Mouse (Mus musculus) limb, embryonic 13.5 days (tissue): ENCODE measurements around the gene Ctsm. TPM values are rescaled to one million over a fixed set of nuclear protein-coding genes. Genes with fewer than 3 reads are reported as not detected.
"Not testable (repeated sequence)": the region's sequence is repeated elsewhere in the genome, so short reads cannot be mapped to it uniquely, and the experiment has no call there.

Experiments used
- ATAC-seq: fragments of 200-750 bp; cut with Nextera tagmentation; 2 replicates; pipeline ENCODE4 v1.8.0; 2017; ENCODE audit warnings: low read depth, moderate number of reproducible peaks, moderate TSS enrichment; ENCODE audit not compliant: low FRiP score
- H3K27ac ChIP-seq: fragments of 300-500 bp; sonication (generic); 2 replicates; pipeline ENCODE4 v1.5.1; 2015; ENCODE audit warnings: inconsistent platforms, mild to moderate bottlenecking, moderate library complexity
- H3K27me3 ChIP-seq: fragments of 300-500 bp; sonication (generic); 2 replicates; pipeline ENCODE4 v1.6.1; 2015; ENCODE audit warnings: mild to moderate bottlenecking, inconsistent platforms
- H3K36me3 ChIP-seq: fragments of 300-500 bp; sonication (generic); 2 replicates; pipeline ENCODE4 v1.6.1; 2015; ENCODE audit warnings: inconsistent platforms, mild to moderate bottlenecking, moderate library complexity
- H3K4me1 ChIP-seq: fragments of 300-500 bp; sonication (generic); 2 replicates; pipeline ENCODE4 v1.6.1; 2015; ENCODE audit warnings: inconsistent platforms
- H3K4me2 ChIP-seq: fragments of 300-500 bp; sonication (generic); replicated peaks from 2 replicates; pipeline ENCODE4 v1.6.1; 2015; ENCODE audit warnings: inconsistent platforms, mild to moderate bottlenecking, moderate library complexity
- H3K4me3 ChIP-seq: fragments of 300-500 bp; sonication (generic); 2 replicates; pipeline ENCODE4 v1.5.1; 2015; ENCODE audit warnings: moderate library complexity, mild to moderate bottlenecking, inconsistent platforms
- H3K9ac ChIP-seq: fragments of 300-500 bp; sonication (generic); 2 replicates; pipeline ENCODE4 v1.6.1; 2015; ENCODE audit warnings: mild to moderate bottlenecking, inconsistent platforms
- H3K9me3 ChIP-seq: fragments of 300-500 bp; sonication (generic); 2 replicates; pipeline ENCODE4 v1.6.1; 2016; ENCODE audit warnings: inconsistent platforms
- WGBS: fragments of 180-500 bp; shearing (Covaris S2); methylation state at CpG from one replicate; pipeline ENCODE4 v1.1.7; 2015; 5-methylcytosine and 5-hydroxymethylcytosine counted together
- polyA plus RNA-seq: library from polyadenylated mRNA; unstranded; fragments of >200 nt; fragmentation: Nextera tagmentation; extraction: Ambion mirVana; gene quantifications from 2 replicates; pipeline ENCODE4 v1.2.1, GENCODE M21; 2015

Gene Ctsm
- not detected in 2 replicates for polyA plus RNA-seq

- H3K27me3 ChIP-seq: no peaks in the 10 kb centered on the region
- no peak within 1 kb of the TSS for H3K4me3 ChIP-seq
- no peak within 1 kb of the TSS for H3K4me2 ChIP-seq
- H3K9me3 ChIP-seq: peaks cover 37% of the 10 kb centered on the region
- no peaks in the 10 kb centered on the region for H3K36me3 ChIP-seq
- H3K4me1 ChIP-seq: no peaks in the 10 kb centered on the region
- ATAC-seq: no peak
- no peak within 1 kb of the TSS for H3K27ac ChIP-seq
- H3K9ac ChIP-seq: no peak within 1 kb of the TSS
- WGBS: 60% methylated on average over 4 of the region's 4 CpGs
Measured at GRCm38 (mm10) chr13:61541631-61542030, at the start of gene Ctsm. TSS of gene Ctsm (minus strand) at chr13:61541839.

- Histone ChIP-seq H3K36me3 (no peaks in the 10 kb centered on the region), H3K9me3 (peaks cover 34% of the 10 kb centered on the region), H3K9ac (no peak within 1 kb of the TSS), H3K4me3 (no peak within 1 kb of the TSS), H3K4me1 (no peaks in the 10 kb centered on the region), H3K4me2 (no peak within 1 kb of the TSS), H3K27me3 (no peaks in the 10 kb centered on the region), H3K27ac (no peak within 1 kb of the TSS)
- ATAC-seq: no peak
Measured at GRCm38 (mm10) chr13:61570027-61570426, 28.4 kb upstream of the Ctsm start, which contains the start of gene Cts3. TSS of gene Cts3 (minus strand) at chr13:61570127.

DNA sequence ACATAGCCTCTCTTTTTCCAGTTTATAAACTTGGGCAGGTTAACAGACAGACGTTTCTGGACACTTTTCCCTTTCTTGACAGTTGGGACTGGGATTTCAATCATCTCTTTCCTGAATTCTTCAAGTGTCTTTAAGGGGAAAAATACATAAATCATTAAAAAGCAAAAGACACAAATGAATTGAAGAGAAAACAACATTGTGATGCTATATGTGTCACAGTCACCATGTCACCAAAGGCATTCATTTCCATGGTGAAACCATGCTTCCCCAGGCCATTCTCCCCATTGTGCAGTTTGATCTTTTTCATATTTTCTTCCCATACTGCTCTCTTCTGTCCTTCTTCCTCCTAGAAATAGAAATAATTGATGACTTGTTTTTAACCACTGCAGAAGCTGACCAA, 26.4 kb upstream of the Ctsm start, which contains the start of gene Gm49352:
Gm49352 (minus strand) TSS at position 101 of the 400 bp plus-strand sequence.
- not testable (repeated sequence) for H3K27me3 ChIP-seq, H3K4me2 ChIP-seq, H3K36me3 ChIP-seq, H3K4me3 ChIP-seq, H3K4me1 ChIP-seq, ATAC-seq, H3K27ac ChIP-seq, H3K9ac ChIP-seq
- peaks cover 28% of the 10 kb centered on the region; the same call in 1 of the 2 replicates for H3K9me3 ChIP-seq
- WGBS: 41% methylated on average over 1 of the region's 1 CpGs

Other genes starting within 250 kb of the Ctsm start
- not detected in 2 replicates for gene Cts7, start 183.6 kb downstream of the Ctsm start, polyA plus RNA-seq
- gene Gm49352, start 26.3 kb upstream of the Ctsm start, polyA plus RNA-seq: not detected in 2 replicates
- not detected in 2 replicates for gene Cts3, start 28.3 kb upstream of the Ctsm start, polyA plus RNA-seq